21 mouse cellular contexts compared by ENCODE assay signal in genomic region chr13:90782435-90782834, GRCm38 (mm10).
"Had no signal": no experiment of that assay in that cellular context is flagged by ENCODE, and none has a peak within 500 bp of the region (broad histone marks: within the 10 kb centered on the region; RNA-seq: fewer than 3 reads in every experiment).

No protein-coding gene starts in this region.

- H3K27ac ChIP-seq: kidney, postnatal 0 days; layer of hippocampus, adult 2 months; left cerebral cortex, adult 2 months; limb, embryonic 15.5 days; liver, embryonic 14.5 days; macrophage; midbrain, embryonic 12.5 days; midbrain, embryonic 15.5 days; neural tube, embryonic 12.5 days; neural tube, embryonic 15.5 days had no signal

- H3K9me3 ChIP-seq: limb, embryonic 15.5 days; midbrain, embryonic 12.5 days; midbrain, embryonic 15.5 days; neural tube, embryonic 12.5 days; neural tube, embryonic 15.5 days had no signal

- H3K4me2 ChIP-seq: limb, embryonic 15.5 days; liver, embryonic 11.5 days; lung, embryonic 14.5 days; midbrain, embryonic 12.5 days; midbrain, embryonic 15.5 days; neural tube, embryonic 12.5 days; neural tube, embryonic 15.5 days had no signal

- H3K27me3 ChIP-seq: limb, embryonic 15.5 days; midbrain, embryonic 12.5 days; midbrain, embryonic 15.5 days; neural tube, embryonic 12.5 days; neural tube, embryonic 15.5 days had no signal

- H3K9ac ChIP-seq: limb, embryonic 15.5 days; liver, embryonic 14.5 days; liver, postnatal 0 days; lung, embryonic 14.5 days; midbrain, embryonic 12.5 days; midbrain, embryonic 15.5 days; neural tube, embryonic 12.5 days; neural tube, embryonic 15.5 days had no signal

- H3K4me1 ChIP-seq: limb, embryonic 15.5 days; midbrain, embryonic 12.5 days; midbrain, embryonic 15.5 days; neural tube, embryonic 12.5 days; neural tube, embryonic 15.5 days had no signal

- H3K36me3 ChIP-seq: limb, embryonic 15.5 days; midbrain, embryonic 12.5 days; midbrain, embryonic 15.5 days; neural tube, embryonic 12.5 days; neural tube, embryonic 15.5 days had no signal

- ATAC-seq: liver, postnatal 0 days; lung, postnatal 0 days; midbrain, embryonic 15.5 days had no signal

- H3K4me3 ChIP-seq: layer of hippocampus, adult 2 months; left cerebral cortex, adult 2 months; limb, embryonic 15.5 days; midbrain, embryonic 12.5 days; midbrain, embryonic 15.5 days; neural tube, embryonic 12.5 days; neural tube, embryonic 15.5 days had no signal

- DNase-seq: kidney, postnatal 25 days; layer of hippocampus, adult 9-11 months; liver, postnatal 0 days; right cerebral cortex, adult 18-20 months; right cerebral cortex, postnatal 25 days; spleen, adult 18-20 months; thymus, adult 18-20 months; thymus, postnatal 4 days had no signal
